Mouse (Mus musculus) urinary bladder, postnatal 4 days (tissue): ENCODE data around the gene Pkp4.

Source experiments
- DNase-seq, 2 experiments: peaks; one replicate each; pipeline ENCODE4 v3.0.0; 2021 to 2022; ENCODE audit warnings: low spot score in 2 of 2

Gene Pkp4

DNA sequence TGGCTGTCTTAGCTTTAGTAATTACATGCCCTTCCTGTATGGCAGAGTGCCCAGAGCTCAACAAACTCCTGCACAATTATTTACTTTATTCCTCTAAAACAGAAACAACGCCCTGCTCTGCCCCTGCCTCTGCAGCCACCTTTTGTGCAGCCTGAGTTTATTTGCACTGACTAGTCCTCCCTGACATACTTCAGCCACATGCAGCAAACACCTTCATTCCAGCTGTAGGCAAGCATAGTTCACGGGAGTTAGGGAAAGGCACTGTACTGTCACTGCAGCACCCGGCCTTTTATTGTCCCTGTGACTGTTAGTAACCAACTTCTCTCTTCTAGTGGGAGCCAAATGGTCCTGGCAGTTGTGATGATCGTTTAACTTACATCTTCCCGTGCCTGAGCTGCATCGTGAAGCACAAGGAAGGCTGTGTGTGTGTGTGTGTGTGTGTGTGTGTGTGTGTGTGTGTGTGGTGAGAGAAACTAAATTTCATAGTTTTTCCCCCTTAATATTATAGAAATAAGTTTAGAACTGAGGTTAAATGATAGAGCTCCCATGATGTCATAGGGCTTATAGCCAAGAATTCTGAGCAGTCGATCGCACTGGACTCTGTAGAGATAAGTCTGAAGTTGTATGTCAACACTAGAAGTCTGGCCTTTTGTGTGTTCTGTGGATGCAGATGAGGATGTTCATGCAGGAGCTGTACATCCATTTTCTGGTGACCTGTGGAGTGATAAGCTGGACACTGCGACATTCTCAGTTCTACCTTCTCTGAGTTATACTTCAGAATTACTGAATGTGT, 59.5 kb downstream of the Pkp4 start:
- DNase-seq: no peak

DNA sequence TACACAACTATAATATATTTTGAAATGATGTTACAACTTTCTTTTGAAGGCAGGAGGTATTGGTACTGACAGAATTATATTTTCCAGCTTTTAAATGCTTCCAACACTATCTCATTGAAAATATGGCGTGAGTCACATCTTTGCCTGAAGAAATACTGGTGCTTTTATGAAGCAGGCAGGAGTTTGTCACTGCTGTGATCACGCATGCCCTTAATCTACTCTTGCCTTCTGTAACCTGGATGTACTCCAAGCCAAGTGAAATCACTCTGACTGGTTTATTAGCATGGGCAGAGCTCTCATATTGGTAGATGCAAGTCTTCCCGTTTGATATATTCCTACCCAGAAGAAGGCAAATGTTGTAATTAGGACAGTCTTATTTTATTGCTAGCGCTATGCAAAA, 65.7 kb downstream of the Pkp4 start:
- no peak for DNase-seq

DNA sequence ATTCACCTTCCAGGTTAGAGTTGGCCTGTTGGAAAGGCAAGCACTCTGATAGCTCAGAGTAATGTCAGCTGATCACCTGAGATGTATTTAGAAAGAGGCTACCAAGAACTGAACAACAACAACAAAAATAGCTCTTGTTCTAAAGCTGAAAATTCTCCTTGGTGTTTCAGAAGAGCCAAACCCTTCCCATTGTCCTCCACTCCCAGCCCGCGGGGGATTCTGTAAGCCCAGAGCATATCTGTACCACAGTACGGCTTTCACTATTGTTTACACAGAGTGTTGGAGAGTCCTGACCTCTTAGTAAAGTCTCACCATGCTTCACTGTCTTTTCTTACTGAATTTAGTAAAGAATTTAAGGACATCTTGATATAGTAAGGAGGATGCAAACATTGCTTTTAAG, 66.4 kb downstream of the Pkp4 start:
- DNase-seq: no peak

DNA sequence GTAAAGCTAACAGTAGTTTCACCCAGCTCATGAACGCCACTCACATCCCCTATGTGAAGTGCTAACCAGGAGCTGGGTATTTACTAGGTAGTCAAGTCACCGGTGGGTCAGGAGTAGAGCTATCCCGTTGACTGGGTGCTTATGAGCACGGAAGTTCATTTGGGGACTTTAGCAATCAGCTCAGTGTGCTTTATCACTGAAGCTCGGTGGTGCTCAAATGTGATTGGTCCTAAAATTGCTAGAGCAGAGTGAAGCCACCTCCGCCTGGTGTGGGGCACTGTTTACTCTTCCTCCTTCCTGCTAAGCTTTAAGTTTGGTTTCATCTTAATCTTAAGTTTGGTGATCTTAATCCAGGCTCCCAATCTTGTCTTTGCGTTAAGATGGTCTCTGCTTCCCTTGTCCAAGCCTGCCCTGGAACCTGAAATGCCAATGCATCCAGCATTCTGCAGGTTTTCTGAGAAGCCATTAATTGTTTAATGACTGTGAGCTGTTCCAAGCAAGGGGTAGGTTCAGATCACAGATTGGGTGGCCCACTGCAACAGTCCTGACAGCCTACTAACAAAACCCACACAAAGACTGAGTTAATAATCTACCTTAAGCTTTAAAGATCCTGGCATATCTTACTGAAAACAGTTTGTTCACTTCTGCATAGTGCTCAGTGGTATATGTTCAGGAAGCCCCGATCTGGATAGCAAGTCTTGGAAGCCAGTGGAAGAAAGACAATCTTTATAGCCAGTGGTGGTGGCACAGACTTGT, 67.0 kb downstream of the Pkp4 start:
- DNase-seq: no peak

DNA sequence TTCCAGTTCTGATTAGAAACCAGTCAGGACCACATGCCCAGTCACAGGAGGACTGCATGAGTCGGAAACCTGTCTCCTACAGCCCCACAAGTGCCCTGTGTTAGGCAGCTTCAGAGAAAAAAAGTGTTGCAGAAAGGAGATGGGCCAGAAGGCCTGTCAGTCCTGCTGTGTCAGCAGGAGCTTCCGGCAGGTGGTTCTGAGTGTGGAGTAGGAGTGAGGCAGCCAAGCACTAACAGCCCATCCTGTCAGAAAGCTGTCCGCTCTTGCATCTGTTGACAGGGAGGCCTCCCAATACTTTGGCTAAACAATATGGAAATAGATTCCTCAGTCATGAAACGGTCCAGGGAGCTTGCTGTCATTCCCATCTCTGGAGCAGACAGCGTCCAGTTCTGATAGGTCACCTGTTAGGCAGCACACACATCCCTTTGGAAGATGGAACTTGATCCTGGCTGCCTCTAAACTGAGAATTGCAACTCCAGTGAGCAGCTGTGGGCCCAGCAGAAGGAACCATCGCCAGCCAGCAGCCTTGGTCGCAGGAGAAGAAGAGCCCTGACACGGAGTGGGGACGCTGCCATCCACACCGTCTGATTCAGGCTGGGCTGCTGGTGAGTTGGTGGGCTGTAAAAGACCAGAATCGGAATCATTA, 68.7 kb downstream of the Pkp4 start:
- no peak for DNase-seq

DNA sequence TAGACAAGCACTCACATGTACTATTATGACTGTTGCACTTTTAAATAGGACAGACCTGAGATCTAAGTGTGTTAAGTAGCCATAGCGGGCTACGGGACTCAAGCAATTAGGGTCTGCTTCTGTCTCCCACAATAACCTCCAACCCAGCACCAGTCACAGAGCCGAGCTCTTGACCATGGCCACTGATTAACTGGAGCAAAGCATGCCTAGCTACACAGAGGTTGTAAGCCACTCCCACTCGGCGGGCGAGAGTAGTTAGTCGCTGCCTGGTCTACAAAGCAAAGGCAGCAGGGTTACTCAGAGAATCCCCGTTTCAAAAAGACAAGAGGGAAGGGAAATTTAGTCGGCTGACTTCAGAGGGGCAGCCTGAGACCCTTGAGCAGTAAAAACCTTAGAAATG, 70.0 kb downstream of the Pkp4 start:
- no peak for DNase-seq

DNA sequence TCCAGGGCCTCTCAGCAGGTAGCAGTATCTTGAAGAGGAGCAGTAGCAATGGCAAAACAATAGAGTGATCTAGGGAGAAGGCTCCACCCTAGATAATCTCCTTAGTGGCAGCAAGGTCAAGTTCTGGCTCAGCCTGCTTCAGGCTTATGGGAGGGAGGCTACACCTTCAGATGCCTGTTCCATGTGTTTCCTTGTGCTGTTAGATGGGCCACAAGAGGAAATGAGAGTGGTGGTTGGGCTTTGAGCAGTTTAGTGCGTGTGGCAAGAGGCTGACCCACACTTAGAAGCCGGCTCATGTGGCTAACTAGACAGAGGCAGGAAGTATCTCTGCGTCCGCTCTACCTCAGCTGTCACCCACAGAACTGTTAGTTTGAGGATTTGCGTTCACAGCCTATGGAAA, 70.9 kb downstream of the Pkp4 start:
- no peak for DNase-seq

DNA sequence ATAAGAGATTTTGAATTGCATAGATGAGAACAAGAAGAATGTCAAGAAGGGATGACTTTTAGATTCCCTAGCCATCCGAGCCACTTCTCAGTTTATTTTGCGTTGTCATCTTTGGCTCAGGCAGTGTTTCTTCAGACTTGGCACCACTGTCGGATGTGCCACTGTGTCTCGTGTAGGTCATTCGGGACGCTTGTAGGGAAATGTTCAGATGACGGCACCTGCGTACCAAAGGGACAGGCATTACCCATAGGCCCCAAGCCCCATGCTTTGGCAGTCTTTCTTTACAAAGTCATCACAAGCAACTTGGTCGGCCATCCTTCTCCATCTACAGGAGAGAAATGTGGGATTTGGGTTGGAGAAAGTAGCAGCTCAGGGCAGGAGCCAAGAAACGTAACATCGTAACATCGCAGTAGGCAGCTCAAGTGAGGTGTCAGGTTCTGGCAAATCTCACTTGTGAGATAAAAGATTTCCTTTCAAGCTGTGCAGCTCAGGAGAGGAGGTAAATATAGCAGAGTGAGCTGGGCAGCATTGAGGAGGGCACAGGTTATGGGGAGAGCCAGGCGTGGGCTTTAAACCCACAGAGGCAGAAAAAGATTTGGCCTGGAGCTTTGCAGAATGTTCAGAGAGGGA, 72.8 kb downstream of the Pkp4 start:
- DNase-seq: no peak

DNA sequence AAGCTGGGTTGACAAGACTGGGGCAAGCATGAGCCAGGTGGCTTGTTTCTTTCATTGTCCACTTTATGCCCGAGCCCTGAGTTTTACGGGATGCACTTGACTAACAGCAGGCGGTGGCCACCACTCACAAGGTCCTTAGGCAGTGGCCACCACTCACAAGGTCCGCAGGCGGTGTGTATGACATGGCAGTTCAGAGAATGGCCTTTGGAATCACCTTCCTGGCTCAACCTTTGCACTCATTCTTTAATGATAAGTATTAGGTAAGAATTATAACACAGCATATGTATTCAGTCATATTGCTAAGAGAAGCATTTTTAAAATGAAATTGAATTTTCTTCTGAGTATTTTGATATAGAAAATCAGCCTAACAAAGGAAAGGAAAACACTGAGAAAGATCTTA, 73.3 kb downstream of the Pkp4 start:
- DNase-seq: no peak

DNA sequence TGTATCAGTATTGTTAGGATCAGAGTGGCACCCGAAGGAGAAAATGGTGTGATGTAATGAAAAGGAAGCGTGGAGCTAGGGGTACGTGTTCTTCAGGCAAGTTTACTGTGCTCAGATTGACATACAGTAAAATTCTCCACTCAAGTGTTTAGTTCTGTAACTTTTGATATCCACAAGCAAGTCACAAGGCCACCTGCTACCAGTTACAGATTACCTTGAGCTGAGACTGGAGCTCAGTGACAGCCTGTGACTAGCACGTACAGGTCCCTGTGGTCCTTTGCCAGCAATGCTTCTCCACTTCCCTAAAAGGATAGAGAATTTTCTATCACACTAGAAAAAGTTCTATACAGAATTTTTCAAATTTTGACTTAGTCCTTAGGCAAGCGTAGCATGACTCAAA, 73.9 kb downstream of the Pkp4 start:
- no peak for DNase-seq

DNA sequence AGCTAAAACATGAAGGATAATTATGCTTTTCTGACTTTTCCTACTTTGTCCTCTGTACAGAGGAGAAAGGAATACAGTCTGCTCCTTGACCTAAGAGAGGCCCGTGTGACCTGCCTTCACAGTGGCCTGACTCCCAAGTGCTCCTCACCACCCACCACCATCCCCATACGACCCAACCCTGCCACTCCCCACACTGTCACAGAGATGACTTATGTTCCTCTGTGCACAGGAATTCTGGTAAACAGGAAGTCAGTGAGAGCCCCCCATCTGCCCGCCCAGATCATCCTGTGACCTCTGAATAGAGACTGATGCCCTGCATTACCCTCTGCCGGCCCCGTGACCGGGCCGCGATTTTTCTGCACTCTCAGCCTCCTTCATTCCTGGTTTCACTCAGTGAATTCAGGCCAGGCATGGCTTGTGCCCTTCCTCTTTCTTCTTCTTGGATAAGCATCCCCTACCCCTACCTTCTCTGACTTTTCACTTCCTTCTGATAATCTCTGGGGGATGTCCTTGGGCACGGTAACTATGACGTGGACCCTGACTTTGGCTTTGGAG, 79.3 kb downstream of the Pkp4 start:
- no peak for DNase-seq

DNA sequence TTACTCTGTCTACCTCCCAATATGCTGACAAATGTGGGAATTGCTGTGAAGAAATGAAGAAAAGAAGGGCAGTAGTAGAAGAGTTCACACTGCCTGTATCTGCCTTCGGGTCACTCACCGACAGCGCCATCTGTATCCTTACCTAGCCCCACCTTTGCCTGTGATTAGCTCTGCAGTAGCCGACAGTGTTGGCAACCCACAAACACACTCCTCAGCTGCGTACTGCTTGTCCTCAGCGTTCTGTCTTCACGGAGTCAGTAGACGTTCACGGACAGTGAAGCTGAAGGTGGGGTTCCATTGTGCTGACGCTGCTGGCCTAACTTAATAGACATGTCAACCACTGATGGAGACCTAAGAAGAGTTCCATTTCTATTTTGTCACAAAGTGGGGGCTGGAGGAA, 81.5 kb downstream of the Pkp4 start:
- DNase-seq: no peak

DNA sequence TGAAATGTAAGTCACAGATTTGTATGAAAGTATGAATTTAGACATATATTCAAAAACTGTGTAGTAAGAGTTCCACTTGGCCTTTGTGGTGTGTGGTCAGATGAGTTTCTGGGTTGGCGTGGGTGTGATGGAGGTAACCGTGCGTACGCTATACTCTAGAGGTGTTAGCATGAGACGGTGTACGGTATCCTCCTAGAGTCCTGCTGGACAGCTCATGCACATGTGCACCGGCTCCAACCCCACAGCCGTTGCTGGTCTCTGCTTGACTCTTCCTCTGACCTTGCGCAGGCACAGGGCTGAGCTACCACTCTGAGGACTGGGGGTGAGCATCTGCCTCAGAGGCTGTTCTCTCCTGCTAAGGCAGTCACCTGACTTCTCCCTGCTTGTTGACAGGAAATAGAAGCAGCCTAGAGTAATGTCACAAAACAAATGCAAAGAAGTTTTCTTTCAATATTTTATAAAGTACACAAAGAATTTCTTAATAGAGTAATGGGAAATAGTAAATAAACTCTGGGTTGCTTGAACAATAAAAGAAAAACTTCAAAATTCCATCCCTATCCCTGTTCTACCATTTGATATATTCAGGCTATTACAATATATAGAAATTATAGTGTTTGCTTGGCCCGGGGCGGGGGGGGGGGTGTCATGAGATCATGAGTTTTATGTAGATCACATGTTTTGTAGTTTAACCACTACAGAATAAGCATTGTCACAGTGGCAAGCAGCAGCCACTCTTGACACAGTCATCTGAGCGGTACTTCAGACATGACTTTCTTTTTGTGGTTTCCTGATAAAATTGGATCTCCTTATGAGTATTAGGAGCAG, 83.8 kb downstream of the Pkp4 start:
- DNase-seq: no peak

DNA sequence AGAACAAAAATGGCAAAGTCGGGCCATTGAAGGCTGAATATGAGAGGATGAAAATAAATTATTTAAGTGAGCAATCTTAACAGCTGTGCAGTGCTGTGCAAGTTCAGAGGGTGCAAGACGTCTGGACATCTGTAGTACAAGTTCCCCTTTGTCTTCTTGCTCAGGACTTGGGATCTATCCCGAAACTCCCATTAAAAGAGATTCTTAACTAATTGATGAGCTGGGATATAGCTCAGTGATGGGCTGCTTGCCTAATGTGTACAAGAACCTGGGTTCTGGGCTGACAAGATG, 84.4 kb downstream of the Pkp4 start:
- DNase-seq: no peak

DNA sequence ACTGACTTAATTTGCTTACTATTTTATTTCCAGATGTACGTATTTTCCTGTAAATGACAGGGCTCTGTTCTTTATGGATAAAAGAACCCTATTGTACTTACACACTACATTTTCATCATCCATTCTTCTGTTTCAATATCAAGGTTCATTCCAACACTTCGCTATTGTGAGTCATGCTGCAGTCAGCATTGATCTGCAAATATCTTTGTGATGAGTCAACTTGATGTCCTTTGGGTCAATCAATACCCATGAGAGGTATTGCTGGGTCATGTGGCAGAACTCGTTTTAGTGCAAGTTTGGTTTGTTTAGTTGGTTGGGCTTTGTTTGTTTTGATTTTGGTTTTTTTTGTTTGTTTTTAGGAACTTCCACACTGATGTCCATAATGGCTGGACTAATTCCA, 88.2 kb downstream of the Pkp4 start:
- DNase-seq: no peak

DNA sequence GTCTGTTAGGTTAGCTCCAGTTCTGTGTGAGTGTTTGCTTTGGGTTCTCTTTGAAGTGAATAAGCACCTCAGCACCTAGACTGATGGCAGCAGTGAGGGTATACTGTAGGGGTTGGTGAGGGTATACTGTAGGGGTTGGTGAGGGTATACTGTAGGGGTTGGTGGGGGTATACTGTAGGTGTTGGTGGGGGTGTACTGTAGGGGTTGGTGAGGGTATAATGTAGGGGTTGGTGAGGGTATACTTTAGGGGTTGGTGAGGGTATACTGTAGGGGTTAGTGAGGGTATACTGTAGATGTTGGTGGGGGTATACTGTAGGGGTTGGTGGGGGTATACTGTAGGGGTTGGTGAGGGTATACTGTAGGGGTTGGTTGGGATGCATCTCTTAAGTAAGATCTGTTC, 92.2 kb downstream of the Pkp4 start:
- DNase-seq: no peak

DNA sequence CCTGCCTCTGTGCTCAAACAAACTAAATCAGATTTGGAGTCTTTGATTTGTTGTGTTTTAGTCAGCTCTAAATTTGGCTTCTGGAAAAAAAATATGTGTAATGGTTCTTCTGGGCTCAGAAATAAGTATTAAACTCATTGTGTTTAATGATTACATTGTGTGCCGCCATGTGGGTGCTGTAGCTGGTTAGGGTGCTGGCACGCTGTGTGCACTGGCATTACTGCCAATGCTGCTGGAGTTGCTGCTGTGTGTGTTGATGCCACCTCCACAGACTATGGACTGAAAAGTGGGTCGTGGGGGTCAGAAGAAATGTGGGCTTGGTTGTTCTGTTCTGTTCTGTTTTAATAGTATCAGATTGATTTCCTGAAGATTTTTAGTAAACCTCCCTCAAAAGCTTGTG, 92.8 kb downstream of the Pkp4 start:
- DNase-seq: no peak

DNA sequence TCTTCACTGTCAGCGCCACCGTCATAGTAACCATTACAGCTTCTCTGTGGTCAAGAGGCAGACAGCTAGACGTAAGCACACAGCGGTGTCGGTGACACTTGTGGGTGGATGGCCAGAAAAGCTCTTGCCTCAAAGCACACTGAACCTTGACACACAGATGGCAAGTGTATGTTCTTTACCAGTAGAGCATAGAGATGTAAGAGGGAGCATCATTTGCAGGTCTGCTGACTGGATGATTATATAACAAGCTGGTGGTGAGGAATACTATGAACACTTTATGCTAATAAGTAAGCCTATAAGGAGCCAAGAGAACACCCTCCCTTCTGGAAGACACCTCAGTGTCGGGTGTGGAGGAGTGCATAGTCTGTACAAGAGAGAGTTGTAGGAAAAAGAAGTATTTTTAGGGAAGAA, 98.2 kb downstream of the Pkp4 start:
- DNase-seq: no peak

DNA sequence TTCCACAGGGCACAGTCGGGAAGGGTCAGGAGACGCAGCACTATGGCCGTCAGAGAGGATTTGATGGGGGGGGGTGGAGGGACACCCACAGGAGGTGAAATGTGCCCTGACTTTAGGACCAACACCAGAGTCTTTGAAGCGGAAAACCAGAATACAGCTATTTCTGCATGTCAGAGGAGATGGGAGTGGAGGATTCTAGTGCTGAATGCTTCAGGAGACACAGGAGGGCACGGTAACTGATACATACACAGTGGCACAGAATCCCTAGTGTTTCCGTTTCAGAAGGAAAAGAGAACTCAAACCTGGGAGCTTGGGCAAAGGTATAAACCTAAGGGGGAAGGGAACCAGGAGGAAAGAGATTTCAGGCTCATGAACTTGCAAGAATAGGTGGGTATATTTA, 98.7 kb downstream of the Pkp4 start:
- DNase-seq: no peak

DNA sequence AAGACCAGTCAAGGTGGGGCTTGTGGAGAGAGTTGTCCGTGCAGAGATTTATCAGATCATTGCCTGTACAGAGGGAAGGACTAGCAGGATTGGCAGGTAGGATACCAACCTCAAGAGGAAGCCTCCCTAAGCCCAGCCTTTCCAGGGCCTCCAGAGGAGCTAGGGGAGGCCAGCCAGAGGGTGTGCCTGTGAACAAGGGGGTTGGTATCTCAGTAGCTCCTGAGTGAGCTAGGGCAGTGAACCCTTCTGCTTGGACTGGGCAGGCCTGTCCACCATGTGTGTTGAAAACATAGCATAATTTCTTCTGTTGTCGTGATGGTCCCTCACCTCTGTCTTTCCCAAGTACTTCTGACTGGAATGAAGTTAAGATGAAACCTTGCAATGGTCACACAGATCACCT, 100.6 kb downstream of the Pkp4 start:
- no peak for DNase-seq

DNA sequence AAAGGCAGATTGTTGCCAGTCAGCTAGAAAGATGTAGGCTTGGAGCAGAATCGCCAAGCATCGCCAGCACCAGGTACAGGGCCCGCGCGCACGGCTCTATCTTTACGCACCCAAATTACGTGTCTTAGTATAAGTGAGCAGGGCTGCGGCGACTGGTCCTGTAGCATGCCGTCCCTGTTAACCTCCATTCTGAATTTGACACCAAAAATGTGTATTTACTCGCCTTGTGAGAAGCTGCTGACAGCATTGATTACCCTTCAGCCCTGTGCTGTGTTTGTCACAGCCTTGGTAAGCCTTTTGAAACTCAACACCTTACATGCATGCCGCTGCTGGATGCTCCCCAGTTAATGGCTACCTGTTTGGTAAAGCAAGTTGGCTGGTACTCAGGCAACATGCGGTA, 105.8 kb downstream of the Pkp4 start:
- no peak for DNase-seq

DNA sequence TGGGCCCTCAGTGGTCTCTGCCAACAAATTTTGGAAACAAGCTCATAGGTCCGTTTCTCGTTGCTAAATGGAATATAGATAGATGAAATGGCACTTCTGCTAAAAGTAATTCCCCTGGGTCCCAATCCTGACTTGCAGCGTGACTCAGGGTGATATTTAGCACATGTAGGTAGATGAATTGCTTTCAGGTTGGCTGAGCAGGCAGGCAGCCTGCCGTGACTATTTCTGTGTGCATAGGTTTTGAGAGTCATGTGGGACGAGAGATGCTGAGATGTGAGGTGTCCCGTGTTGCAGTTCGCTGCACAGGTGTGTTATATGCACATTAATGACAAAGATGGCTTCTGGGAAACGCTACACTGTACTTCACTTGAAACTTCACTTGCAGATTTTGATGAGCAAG, 111.2 kb downstream of the Pkp4 start:
- DNase-seq: no peak
